Mouse (Mus musculus) myocyte (in vitro differentiated cells): ENCODE results near the gene Os9. TPM values are rescaled to one million over a fixed set of nuclear protein-coding genes. Genes with fewer than 3 reads are reported as not detected.

Experiments used
- H3K27me3 ChIP-seq: one replicate; pipeline ENCODE4 v1.6.1; 2011; ENCODE audit not compliant: control insufficient read depth, insufficient read depth, insufficient read length
- H3K36me3 ChIP-seq: one replicate; pipeline ENCODE4 v1.6.1; 2011; ENCODE audit not compliant: control insufficient read depth, insufficient read depth
- H3K4me2 ChIP-seq: one replicate; pipeline ENCODE4 v1.6.1; 2011; ENCODE audit warnings: low read depth, control low read depth
- H3K4me3 ChIP-seq: one replicate; pipeline ENCODE4 v1.5.1; 2011; ENCODE audit warnings: mild to moderate bottlenecking, control low read depth, moderate library complexity
- H3K79me2 ChIP-seq: one replicate; pipeline ENCODE4 v1.6.1; 2011; ENCODE audit not compliant: control insufficient read depth, insufficient read depth
- H3ac ChIP-seq: one replicate; pipeline ENCODE4 v1.6.1; 2011; ENCODE audit not compliant: control insufficient read depth, insufficient read length
- CEBPB ChIP-seq: IDR thresholded peaks from 2 replicates; pipeline ENCODE4 v1.6.1; 2011; ENCODE audit warnings: mild to moderate bottlenecking, moderate library complexity; ENCODE audit not compliant: poor library complexity, insufficient read depth, severe bottlenecking
- E2F4 ChIP-seq: IDR thresholded peaks from one replicate; pipeline ENCODE4 v1.6.1; 2011; ENCODE audit warnings: mild to moderate bottlenecking, control low read depth, moderate library complexity; ENCODE audit not compliant: insufficient read depth
- MAX ChIP-seq: IDR thresholded peaks from one replicate; pipeline ENCODE4 v1.6.1; 2011; ENCODE audit warnings: low read depth, mild to moderate bottlenecking, control low read depth
- MYOD1 ChIP-seq, 3 experiments: IDR thresholded peaks; one replicate each; pipeline ENCODE4 v1.6.1; 2011; ENCODE audit warnings: control low read depth in 2 of 3, low read depth in 2 of 3, mild to moderate bottlenecking in 2 of 3, moderate library complexity in 1 of 3; ENCODE audit not compliant: insufficient read length in 2 of 3, control insufficient read depth in 1 of 3
- MYOG ChIP-seq, 3 experiments: IDR thresholded peaks; one replicate each; pipeline ENCODE4 v1.6.1; 2011; ENCODE audit warnings: control low read depth in 2 of 3, low read depth in 2 of 3, mild to moderate bottlenecking in 2 of 3; ENCODE audit not compliant: insufficient read length in 2 of 3, control insufficient read depth in 1 of 3, insufficient read depth in 1 of 3
- POLR2A ChIP-seq: IDR thresholded peaks from one replicate; pipeline ENCODE4 v1.6.1; 2011; ENCODE audit warnings: low read depth, mild to moderate bottlenecking, control low read depth, moderate library complexity; ENCODE audit not compliant: insufficient read length
- POLR2AphosphoS2 ChIP-seq: IDR thresholded peaks from one replicate; pipeline ENCODE4 v1.6.1; 2011; ENCODE audit warnings: low read depth, control low read depth; ENCODE audit not compliant: insufficient read length
- REST ChIP-seq: IDR thresholded peaks from one replicate; pipeline ENCODE4 v1.6.1; 2011; ENCODE audit warnings: mild to moderate bottlenecking, control low read depth, moderate library complexity; ENCODE audit not compliant: insufficient read depth, insufficient read length
- SRF ChIP-seq: IDR thresholded peaks from one replicate; pipeline ENCODE4 v1.6.1; 2011; ENCODE audit warnings: low read depth; ENCODE audit not compliant: control insufficient read depth, insufficient read length
- TCF12 ChIP-seq: IDR thresholded peaks from one replicate; pipeline ENCODE4 v1.6.1; 2011; ENCODE audit warnings: mild to moderate bottlenecking, control low read depth; ENCODE audit not compliant: poor library complexity, insufficient read depth, severe bottlenecking
- TCF3 ChIP-seq: IDR thresholded peaks from one replicate; pipeline ENCODE4 v1.6.1; 2011; ENCODE audit warnings: low read depth, control low read depth; ENCODE audit not compliant: insufficient read length
- USF1 ChIP-seq: IDR thresholded peaks from one replicate; pipeline ENCODE4 v1.6.1; 2011; ENCODE audit warnings: low read depth, mild to moderate bottlenecking, control low read depth, moderate library complexity
- polyA plus RNA-seq: library from polyadenylated mRNA; unstranded; fragments of >200 nt; fragmentation: generic; extraction: Trizol; gene quantifications from one replicate; pipeline ENCODE4 v1.2.1, GENCODE M21; 2012; ENCODE audit warnings: missing spikeins

Gene Os9
- polyA plus RNA-seq, 1 experiment, result 67.2 TPM

- TF ChIP-seq TCF12, result no peak
- TF ChIP-seq MAX, result no peak
- TF ChIP-seq REST, result no peak
- H3K4me3 ChIP-seq, result no peak overlapping the region
These were observed 71.4 kb downstream of the Os9 start for GRCm38 (mm10) chr10:127049395-127050118.

DNA sequence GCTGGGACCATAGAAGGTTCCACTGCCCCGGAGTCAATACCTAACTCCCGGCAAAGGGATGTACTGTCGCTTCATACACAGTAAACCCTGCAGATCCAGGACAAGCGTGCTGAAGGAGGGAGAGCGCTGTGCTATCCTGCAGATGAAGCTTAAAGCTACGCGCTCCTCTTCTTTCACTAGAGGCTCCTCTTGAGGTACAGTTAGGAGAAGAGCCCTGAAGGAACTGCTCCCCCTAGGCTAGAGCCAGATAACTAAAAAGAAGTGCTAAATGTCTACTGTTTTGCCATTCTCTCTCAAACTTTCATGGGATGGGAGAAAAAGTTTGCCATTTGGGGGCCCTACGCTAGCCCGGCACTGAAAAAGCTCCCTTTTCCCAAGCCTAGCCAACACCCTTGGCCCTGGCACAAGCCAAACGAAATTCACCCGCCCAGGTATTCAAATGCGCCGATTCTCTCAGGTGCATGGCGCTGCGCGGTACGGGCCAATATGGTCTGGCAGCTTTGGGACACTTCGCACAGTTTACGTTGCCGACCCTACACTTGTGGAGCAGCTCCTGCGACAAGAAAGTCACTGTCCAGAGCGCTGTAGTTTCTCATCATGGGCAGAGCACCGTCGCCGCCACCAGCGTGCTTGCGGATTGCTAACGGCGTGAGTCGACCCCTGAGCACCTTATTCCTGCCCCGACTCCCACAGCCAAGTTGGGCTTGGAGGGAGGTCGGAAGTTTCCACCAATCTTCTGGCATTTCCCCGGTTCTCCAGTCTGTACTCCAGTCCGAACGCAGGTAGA, 72.1 kb downstream of the Os9 start:
- H3K4me3 ChIP-seq, result no peak overlapping the region
- no peak overlapping the region for H3ac ChIP-seq
- TF ChIP-seq MAX, result no peak
- peak; percentile 47 for TF ChIP-seq POLR2AphosphoS2
- TF ChIP-seq POLR2A, result no peak
- peak overlapping the region; percentile 15 for H3K4me2 ChIP-seq
- no peaks in the 10 kb centered on the region for H3K79me2 ChIP-seq
- H3K27me3 ChIP-seq, result peaks cover 9% of the 10 kb centered on the region
- H3K36me3 ChIP-seq, result no peaks in the 10 kb centered on the region

More at GRCm38 (mm10) chr10:127049395-127050118, 71.4 kb downstream of the Os9 start:
- H3K79me2 ChIP-seq, result no peaks in the 10 kb centered on the region
- H3ac ChIP-seq, result no peak overlapping the region
- no peaks in the 10 kb centered on the region for H3K36me3 ChIP-seq
- peak overlapping the region; percentile 15 for H3K4me2 ChIP-seq
- H3K27me3 ChIP-seq, result peaks cover 9% of the 10 kb centered on the region

- H3K4me2 ChIP-seq, result peak within 1 kb of the TSS; percentile 15
- no peaks in the 10 kb centered on the region for H3K79me2 ChIP-seq
- peaks cover 9% of the 10 kb centered on the region for H3K27me3 ChIP-seq
- H3ac ChIP-seq, result no peak within 1 kb of the TSS
- no peak within 1 kb of the TSS for H3K4me3 ChIP-seq
- H3K36me3 ChIP-seq, result no peaks in the 10 kb centered on the region
- TF ChIP-seq CEBPB (no peak), MYOG (IDR thresholded peaks at IDR 0.05; ENCODE audit: control insufficient read depth in 1 of 3, insufficient read depth in 1 of 3, insufficient read length in 2 of 3, low read depth in 2 of 3) (no peak), TCF12 (no peak), POLR2A (no peak), TCF3 (no peak), MAX (no peak), REST (no peak), MYOD1 (IDR thresholded peaks at IDR 0.05; ENCODE audit: control insufficient read depth in 1 of 3, insufficient read length in 2 of 3, low read depth in 2 of 3) (no peak), E2F4 (no peak), SRF (no peak), USF1 (no peak), POLR2AphosphoS2 (no peak)
These were observed 73.0 kb downstream of the Os9 start, which contains the start of gene Cyp27b1 for GRCm38 (mm10) chr10:127047954-127048353. TSS of gene Cyp27b1 (plus strand) at chr10:127048250.

Other genes starting within 250 kb of the Os9 start
- gene Atp23, start 219.8 kb downstream of the Os9 start, polyA plus RNA-seq, result 6.3 TPM
- 65.0 TPM for gene Ctdsp2, start 142.4 kb downstream of the Os9 start, polyA plus RNA-seq
- gene Avil, start 120.4 kb downstream of the Os9 start, polyA plus RNA-seq, result 33.3 TPM
- 53.7 TPM for gene Tsfm, start 90.3 kb downstream of the Os9 start, polyA plus RNA-seq
- 17.2 TPM for gene Mettl1, start 79.7 kb downstream of the Os9 start, polyA plus RNA-seq
- gene Eef1akmt3, start 79.6 kb downstream of the Os9 start, polyA plus RNA-seq, result 0.11 TPM
- 0.56 TPM for gene Cyp27b1, start 72.9 kb downstream of the Os9 start, polyA plus RNA-seq
- gene March9, start 60.9 kb downstream of the Os9 start, polyA plus RNA-seq, result 6.1 TPM
- 276 TPM for gene Cdk4, start 57.6 kb downstream of the Os9 start, polyA plus RNA-seq
- gene Tspan31, start 50.9 kb downstream of the Os9 start, polyA plus RNA-seq, result 139 TPM
- 1.2 TPM for gene Agap2, start 45.8 kb downstream of the Os9 start, polyA plus RNA-seq
- gene B4galnt1, start 44.1 kb upstream of the Os9 start, polyA plus RNA-seq, result 12.4 TPM
- gene Slc26a10, start 59.5 kb upstream of the Os9 start, polyA plus RNA-seq, result 1.3 TPM
- 25.3 TPM for gene Arhgef25, start 69.0 kb upstream of the Os9 start, polyA plus RNA-seq
- gene Dtx3, start 74.6 kb upstream of the Os9 start, polyA plus RNA-seq, result 42.4 TPM
- 22.5 TPM for gene Pip4k2c, start 90.5 kb upstream of the Os9 start, polyA plus RNA-seq
- gene Kif5a, start 142.2 kb upstream of the Os9 start, polyA plus RNA-seq, result 0.14 TPM
- gene Dctn2, start 145.2 kb upstream of the Os9 start, polyA plus RNA-seq, result 250 TPM
- 24.7 TPM for gene Mbd6, start 167.9 kb upstream of the Os9 start, polyA plus RNA-seq
- gene Mars, start 190.7 kb upstream of the Os9 start, polyA plus RNA-seq, result 280 TPM
- gene Arhgap9, start 200.8 kb upstream of the Os9 start, polyA plus RNA-seq, result 0.77 TPM
- 1.00 TPM for gene Gli1, start 220.8 kb upstream of the Os9 start, polyA plus RNA-seq
- gene Inhbe, start 233.3 kb upstream of the Os9 start, polyA plus RNA-seq, result 0.10 TPM
- gene Inhbc, start 249.3 kb upstream of the Os9 start, polyA plus RNA-seq, result not detected